Mouse (Mus musculus) spleen, embryonic (tissue): ENCODE results near the gene Gm20388.

Source experiments
- CTCF ChIA-PET: fragments of 350-600 bp; sonication (Branson Sonifier 250); formaldehyde crosslinking; loops from one replicate; lab custom pipeline; 2022; lab: Charles Lee

Gene Gm20388

DNA sequence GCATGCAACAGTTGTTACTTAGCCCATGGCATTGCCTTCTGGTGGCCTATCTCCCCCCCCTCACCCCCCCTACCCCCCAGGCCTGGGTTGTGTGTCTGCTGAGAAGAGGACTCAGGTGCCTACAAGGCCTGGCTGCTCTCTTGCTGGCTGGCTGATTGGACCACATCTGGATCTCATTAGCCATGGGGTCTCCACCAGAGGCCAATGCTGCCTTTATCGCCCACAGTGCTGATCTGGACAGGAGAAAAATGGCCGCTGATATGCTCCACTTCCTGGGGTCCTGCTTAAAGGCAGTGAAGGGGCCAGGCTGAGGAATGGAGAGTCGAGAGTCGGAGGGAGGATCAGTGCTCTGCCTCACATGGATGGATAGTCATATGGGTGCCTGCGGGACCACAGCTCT, 935.4 kb downstream of the Gm20388 start:
- CTCF ChIA-PET = no interaction called here

DNA sequence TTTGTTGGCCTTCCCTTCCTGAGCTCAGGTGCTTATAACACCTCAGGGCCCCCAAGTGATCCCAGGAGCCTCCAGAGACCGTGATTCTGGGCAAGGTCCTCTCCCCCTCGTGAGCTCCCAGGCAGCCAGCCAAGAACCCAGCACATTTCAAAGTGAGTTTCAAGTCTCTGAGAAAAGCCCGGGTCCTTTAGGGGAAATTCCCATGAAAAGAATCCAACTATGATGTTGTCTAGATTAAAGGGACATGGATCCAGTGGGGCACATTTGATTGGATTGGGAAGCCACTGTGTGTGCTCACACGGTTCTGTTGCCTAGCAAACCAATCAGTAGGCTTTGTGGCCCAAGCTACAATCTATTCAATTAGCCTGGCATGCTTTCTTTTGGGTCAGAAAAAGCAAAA, 936.6 kb downstream of the Gm20388 start:
- CTCF ChIA-PET = no interaction called here

DNA sequence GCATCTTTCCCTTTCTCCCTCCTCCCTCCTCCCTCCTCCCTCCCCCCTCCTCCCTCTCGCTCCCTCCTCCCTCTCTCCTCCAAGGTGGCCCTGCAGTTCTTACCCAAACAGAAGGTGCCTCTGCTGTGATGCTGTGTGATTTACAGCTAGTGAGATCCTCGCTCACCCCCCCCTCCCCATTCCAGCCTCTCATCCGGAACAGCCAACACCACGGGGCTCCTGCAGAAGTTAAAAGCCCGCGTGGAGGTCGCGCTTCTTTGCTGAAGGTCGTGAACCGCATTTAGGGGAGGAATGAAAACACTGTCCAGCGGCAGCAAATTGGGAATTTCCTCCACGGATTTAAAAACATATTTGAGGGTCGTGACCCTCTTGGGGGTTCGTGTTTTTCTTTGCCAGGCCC, 937.1 kb downstream of the Gm20388 start:
- CTCF ChIA-PET = no interaction called here

DNA sequence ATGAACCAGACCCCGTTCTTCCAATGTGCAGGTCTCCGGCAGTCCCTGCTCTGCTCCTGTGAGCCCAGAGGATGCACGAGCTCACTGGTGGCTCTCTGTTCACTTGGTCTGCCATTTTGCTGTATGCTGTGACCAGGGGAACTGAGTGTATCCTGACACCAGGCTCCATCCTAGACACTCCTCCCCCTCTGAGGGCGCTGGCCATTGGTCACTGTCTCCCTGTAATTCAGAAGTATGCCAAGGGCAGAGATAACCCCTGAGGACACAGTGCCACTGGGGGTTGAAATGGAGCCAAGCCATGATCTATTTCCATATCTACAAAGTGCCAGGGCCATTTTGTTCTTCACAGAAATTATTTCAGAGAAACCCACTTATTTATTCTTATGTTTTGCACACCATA, 937.8 kb downstream of the Gm20388 start:
- CTCF ChIA-PET = no interaction called here

DNA sequence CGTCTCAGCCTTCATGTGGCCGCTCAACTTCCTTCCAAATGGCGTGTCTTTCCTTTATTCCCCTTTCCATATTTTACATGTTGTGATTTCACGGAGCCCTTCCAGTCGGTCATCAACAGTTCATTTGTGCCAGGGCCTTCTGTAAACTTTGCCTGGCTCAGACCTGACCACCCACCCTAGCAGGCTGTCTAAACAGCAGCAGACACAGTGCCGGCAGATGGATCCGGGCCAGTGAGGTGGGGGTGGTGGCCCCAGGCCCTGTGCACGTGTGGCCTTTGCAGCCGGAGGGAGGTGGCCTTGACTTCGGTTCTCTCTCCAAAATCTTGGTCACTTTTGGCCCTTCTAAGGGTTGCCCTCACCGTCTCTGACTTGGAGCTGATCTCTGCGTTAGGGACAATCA, 940.8 kb downstream of the Gm20388 start:
- CTCF ChIA-PET = no interaction called here

DNA sequence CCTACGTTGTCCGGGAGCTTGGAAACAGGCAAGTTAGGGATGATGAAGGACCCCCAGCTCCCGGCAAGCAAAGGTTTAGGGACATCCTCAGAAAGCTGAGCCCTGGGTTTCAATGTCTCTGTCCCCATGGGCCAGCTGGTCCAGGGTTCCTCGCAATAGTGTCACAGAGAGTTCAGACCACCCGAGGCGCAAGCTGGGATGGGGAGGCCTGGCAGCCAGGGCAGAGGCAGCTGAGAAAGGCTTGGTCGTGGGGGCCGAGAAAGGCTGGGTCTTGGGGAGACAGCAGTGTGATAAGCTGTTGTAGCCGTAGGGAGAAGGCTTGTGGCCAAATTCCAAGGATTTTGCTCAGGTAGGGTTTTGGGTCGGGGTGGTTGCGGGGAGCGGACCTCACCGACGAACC, 949.2 kb downstream of the Gm20388 start:
- CTCF ChIA-PET = no interaction called here

DNA sequence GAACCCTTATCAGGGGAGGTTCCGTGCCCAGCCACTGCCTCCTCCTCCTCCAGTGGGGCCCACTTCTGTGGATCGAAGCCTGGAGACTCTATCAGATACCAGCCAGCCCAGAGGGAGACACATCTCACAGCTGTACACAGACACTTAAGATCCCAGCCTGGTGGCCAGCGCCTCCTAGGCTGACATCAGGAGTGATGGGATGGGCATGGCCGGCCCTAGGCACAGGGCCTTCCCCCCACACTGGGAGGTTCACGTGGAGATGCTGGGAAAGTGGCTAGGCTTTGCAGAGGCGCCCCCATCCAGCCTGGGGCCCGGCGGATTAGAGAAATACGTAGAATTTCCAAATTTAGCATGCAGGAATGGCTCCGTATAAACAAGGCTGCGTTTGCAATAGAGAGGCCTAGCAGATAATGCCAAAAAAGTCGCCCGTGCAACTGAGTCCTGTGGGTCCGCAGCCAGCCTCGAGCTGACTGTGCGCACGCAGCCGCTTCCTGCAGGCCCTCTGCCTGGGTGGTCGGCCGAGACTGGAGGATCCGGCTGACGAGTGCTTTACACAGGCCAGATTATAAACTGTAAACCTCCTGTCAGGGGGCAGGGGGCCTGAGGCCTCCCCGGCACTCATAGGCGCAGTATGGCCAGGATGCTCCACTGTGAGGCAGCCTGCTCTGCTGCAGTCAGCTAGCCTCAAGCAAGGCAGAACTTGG, 949.9 kb downstream of the Gm20388 start:
- CTCF ChIA-PET = no interaction called here

DNA sequence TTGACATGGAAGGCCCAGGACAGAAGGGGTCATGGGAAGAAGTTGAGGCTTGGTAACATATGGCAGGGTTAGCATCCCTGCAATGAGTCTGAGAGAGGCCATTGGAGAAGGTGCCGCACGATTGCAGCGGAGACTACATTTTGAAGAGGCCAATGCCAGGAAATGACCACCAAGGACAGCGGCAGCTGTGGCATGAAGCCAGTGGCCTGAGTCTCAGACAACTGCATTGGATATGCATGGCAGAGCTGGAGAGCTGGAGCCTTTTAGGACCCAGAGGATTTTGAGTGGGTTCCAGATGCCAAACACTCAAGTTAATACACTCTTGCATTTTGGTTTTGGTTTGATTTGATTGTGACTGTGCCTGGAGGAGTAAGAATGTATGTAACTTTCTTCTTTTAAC, 953.0 kb downstream of the Gm20388 start:
- CTCF ChIA-PET = no interaction called here

DNA sequence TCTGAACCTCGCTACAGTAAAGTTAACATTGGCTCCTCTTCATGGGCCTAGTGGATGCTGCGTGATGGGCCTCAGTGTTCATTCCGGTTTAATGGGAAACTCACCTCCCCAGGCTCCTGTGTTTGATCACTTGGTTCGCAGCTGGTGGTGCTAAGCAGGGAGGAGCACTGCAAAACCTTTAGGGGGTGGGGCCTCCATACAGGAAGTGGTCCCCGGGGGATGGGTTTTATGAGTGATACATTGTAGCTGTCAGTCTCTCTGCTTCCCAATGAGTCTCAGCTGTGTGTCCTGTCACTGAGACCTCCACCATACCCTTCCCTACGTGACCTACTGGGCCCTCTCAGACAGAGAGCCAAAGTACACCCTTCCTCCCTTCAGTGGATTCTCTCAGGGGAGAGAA, 956.7 kb downstream of the Gm20388 start:
- CTCF ChIA-PET = no interaction called here

DNA sequence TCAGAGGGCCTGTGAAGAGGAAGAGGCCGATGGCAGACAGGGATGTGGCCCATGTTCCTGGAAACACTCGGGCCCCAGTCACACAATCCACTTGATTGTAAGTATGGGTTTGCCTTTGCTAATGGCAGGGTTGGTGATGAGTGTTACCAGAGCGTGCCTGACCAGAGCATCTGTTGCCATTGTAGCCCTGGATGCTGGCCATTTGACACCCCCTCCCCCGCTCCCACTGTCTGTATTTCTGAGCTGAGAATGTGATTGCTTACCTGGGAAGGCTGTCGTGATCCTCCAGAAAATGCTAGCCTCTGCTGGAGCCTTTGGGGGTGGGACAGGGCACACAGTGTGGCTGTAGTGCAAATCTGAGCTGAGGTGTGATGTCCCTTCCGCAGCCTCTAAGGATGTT, 962.0 kb downstream of the Gm20388 start:
- CTCF ChIA-PET = no interaction called here

DNA sequence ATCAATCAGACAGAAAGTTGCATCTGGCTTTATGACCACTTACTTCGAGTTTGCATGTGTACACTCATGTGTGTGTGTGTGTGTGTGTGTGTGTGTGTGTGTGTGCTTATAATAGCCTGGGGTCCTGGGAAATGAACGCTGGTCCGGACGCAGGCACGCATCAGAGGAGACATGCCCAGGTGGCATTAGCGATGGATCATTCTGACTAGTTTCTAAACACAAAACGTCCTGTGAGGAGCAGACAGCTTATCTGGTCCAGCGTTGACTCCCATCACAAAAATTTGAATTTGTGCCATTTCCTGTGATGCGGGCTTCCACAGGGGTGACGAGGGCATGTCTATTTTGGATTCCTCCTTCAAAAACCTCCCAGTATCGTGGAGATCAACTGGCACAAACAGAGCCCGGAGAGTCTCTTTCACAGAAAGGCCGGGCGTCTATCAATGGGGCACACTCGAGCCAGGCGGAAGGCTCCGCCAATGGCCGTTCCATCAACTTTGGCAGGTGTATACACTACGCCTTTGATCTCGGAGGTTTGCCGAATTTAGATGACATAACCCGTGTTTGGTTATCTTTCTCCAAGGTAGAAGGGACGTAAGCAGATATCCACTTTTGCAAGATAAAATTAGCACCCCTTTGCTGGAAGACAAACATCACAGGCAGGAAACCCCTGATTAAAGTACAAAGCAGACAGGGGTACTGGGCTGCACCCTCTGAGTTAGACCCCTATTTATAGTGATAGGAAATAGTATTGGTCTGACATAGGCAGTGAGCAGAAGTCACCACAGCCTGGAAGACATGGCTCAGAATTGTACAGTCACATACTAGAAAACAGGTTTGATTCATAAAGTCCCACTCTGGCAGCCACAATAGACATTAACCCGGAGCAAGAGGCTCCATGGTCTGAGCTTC, 965.6 kb downstream of the Gm20388 start:
- CTCF ChIA-PET = no interaction called here

DNA sequence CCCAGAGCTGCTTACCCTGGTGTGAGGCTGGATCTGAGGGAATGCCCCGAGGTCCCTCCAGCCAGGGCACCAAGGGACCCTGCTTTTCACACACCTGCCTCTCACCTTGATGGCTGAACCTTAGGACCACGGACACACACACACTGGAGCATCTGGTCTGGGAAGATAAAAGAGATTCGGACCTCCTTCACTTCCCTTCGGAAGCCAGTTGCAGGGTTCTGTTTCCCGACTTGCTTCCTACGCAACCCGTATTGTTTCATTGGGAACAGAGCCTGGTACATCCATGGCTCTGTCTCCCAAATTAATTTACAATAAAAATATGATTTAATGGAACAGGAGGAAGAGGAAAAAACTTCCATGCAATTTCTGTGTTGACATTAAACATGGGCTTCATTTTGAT, 966.4 kb downstream of the Gm20388 start:
- CTCF ChIA-PET = no interaction called here

DNA sequence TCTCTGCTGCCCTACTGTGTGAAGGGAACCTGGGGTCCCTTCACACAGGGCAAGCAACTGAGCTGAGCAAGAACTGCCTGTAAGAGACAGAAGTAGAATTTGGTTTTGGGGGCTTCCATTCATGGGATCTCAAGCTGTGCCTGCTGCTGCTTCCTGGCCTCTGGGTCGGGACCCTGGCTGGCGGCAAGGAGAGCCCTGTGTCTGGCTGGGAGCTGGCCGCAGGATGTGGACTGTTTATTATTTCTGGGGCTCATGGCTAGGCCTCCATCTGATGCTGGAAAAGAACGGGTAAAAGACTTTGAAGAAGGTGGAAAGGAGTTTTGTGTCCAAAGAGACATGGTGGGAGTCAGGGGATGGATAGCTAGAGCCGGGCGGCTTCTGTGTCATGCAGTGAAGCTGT, 969.3 kb downstream of the Gm20388 start:
- CTCF ChIA-PET = no interaction called here

DNA sequence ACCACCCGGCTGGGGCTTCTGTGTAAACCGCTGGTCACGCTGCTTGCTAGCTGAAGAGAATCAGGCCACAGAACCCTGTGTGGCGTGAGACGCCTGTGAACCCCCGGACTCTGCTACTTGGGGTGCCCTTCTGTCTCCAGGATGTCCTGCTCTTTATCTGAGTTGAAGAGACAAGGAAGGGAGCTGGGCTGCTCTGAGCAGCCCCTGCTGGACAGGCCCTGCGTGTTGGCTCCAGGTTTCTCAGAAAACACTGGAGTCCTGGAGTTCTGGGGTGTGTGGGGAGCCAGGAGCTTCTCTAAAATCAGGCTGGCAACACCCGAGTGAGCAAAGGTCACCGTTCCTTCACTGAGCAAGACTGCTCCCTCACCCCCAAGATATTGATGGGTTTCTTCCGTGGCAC, 971.0 kb downstream of the Gm20388 start:
- CTCF ChIA-PET = no interaction called here

DNA sequence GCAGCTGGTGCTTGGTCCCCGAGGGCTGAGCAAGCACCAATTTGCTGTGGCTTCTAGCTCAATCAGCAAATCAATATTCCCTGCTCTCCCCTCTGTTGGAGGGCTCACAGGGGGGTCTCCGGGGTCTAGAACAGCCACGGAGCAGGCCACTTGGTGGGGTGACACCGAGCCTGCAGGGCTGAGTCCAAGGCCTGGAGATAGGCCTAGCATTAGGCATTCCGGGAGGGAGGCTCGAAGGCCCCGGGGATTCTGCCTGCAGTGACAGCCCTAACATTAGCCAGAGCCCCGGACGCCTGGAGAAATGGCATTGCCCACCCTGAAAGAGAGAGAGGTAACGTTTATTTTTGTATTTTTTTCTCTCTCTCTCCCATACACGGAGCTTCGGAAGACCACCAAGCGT, 972.0 kb downstream of the Gm20388 start:
- CTCF ChIA-PET = no interaction called here

DNA sequence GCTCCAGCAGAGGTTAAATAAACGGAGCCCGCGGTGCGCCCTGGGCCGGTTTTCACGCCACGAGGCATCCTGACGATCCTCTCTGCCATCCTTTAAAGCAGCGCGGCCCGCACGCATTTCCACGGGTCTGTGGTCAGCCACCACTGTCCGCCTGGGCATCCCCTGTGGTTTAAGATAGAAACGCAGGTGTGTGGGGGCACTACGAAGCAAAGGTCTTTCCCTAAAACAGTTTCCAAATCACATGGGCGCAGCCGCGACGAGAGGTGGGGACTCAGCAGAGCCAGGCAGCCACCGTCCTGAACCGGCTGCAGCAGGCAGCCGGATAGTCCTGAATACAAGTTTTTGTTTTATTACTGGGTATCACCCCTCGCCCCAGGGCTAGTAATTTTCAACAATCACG, 972.7 kb downstream of the Gm20388 start:
- CTCF ChIA-PET = interaction anchor here (0.6 to 0.7 kb wide), 2 partner anchors 203 to 664 kb away, joined by 3 to 5 read pairs; no protein-coding TSS in a partner anchor

DNA sequence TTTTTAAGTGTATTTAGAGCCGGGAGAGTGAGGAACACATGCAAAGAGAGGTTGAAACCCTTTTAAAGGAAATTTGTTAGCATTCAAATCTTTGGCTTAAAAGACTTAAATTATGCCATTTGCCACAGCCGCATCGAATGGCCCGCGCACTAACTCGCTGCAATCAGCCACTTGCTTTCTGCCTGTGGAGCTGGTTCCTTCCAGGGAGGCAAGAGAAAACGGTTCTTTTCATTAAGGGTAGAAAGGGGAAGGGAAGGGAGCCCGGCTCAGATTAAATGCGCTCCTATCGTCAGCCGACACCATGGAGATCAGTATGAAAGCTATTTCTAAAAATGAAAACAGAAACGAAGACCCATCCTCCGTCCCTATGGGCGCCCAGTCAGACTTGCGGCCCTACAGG, 973.2 kb downstream of the Gm20388 start:
- CTCF ChIA-PET = interaction anchor here (0.7 kb wide), 1 partner anchor 664 kb away, joined by 3 read pairs; no protein-coding TSS in a partner anchor

DNA sequence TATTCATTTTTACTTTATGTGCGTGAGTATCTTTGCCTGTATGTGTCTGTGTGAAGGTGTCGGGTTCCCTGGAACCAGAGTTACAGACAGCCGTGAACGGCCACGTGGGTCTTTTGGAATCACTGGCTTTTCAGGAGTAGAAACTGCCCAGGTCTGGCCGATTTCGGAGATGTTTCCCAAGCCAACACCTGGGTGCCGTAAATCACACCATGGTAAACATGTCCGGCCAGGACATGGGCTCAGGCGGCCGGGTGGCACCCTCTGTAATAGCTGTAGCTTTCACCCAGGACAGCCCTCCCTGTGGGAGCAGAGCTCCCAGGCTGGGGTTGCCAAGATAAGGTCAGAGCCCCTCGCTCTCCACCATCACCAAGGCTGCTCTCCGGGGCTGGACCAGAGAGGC, 974.2 kb downstream of the Gm20388 start:
- CTCF ChIA-PET = no interaction called here

DNA sequence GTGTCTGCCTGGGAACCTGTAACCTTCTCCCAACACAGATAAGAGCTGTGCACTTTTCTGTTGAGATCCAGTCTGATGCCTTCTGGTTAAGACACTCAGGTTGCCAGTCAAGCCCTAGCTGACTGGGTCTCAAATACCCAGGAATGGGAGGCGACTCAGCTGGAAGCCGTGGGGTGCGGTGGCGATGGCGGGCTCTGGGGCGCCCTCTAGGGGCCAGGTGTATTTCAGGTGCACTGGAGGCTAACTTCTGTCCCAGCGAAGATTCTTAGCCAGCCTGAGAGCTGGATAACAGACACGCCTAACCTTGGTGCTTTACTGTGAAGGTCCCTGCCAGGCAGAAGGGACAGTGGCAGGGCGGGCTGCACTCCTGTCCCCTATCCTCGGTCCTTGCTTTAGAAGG, 976.6 kb downstream of the Gm20388 start:
- CTCF ChIA-PET = no interaction called here

DNA sequence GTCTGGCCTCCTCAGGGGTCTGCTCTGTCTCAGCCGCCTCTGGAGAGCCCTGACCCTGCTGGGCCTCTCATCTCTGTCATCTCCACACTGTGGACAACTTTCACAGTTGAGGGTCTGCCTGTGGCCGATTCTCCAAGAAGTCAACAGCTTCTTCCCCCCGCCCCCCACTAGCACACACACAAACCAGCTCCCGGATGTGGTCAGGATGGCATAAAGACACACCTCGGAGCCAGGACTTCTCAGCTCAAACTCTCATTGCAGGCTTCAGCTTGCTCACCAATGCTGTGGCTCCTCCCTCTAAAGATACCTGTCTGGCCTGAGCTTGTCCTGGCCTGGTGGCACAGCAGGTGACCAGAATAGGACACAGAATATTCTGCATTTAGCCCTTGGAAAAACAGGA, 977.4 kb downstream of the Gm20388 start:
- CTCF ChIA-PET = no interaction called here

DNA sequence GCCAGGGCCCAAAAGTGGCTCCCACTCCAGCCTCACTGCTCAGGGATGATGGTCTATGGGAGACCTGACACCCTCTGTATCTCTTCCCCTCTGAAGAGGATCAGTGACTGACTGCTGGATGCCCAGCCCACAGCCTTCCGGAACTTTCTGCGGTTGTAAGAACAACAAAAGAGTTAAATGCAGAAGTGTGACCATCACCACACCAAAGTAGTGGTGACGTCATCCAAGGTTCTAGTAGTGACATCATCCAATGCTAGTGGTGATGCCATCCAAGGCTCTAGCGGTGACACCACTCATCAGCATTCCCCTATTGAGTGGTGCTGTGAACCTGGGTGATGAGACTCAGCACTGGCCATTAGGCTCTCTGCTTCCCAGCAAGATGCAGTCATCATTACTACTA, 978.5 kb downstream of the Gm20388 start:
- CTCF ChIA-PET = no interaction called here

DNA sequence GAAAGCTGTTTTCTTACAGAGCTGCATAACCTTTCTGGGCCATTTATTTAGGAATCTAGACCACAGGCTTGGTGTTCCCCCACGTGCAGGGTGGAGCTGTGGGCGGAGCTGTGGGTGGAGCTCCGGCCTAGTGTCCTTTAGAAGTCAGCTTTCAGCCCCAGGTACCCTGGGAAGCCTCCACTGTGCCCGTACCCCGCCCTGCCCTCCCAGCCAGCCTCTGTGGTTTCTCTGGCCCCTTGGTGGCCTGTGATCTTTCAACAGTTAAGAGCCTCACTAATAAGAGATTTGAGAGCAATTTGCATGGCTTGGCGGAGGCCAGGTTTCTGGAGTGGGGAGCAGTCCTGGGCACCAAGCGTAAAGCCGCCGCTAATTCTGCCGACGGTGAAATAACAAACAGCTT, 979.4 kb downstream of the Gm20388 start:
- CTCF ChIA-PET = no interaction called here

DNA sequence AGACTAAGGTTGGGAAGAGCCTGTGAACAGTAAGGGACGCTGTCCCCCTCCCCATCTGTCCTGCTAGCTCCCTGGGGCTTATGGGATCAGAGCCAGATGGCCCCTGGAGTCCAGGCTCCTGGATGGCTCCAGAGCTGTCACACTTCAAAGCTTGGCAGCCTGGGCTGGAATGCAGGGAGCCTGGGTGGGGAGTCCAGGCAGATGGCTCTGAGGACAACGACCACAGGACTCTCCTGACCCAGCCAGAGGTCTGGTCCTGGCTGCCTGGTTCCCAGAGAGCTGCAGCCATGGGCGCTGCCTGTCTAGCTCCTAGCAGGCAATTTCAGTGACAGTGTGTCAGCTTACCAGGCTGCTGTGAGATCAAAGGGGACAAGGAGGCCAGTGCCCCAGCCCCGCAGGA, 984.4 kb downstream of the Gm20388 start:
- CTCF ChIA-PET = no interaction called here
